Mouse (Mus musculus): Measurements from ENCODE around the gene Ppm1l. TPM values are rescaled to one million over a fixed set of nuclear protein-coding genes. Genes with fewer than 3 reads are reported as not detected.

Ppm1l gene
- total and polyA plus RNA-seq, 3 experiments: not detected

- Histone ChIP-seq H3K27me3 (ENCODE audit: control insufficient read depth in 1 of 2, insufficient read depth in 2 of 2, low read length in 2 of 2) (no peaks in the 10 kb centered on the region), H3K9me3 (replicated peaks; ENCODE audit: insufficient read depth, low read length) (no peaks in the 10 kb centered on the region), H3K79me2 (ENCODE audit: control insufficient read depth, insufficient read depth, low read length, poor library complexity) (no peaks in the 10 kb centered on the region), H3K4me1 (ENCODE audit: control insufficient read depth in 1 of 2, insufficient read depth in 2 of 2, low read length in 2 of 2) (no peaks in the 10 kb centered on the region), H3K36me3 (ENCODE audit: control insufficient read depth in 1 of 2, insufficient read depth in 2 of 2, low read length in 2 of 2) (no peaks in the 10 kb centered on the region), H3K9ac (ENCODE audit: control insufficient read depth, low read depth, low read length, poor library complexity, severe bottlenecking) (no peak overlapping the region), H3K4me3 (ENCODE audit: control insufficient read depth in 1 of 2, insufficient read depth in 1 of 2, low read depth in 2 of 2, low read length in 2 of 2) (no peak overlapping the region), H3K27ac (ENCODE audit: control insufficient read depth, low read depth, low read length) (no peak overlapping the region)
- TF ChIP-seq HCFC1 (IDR thresholded peaks at IDR 0.05; ENCODE audit: low read depth, low read length) (no peak), CHD1 (IDR thresholded peaks at IDR 0.05; ENCODE audit: low read depth, low read length) (no peak), ETS1 (IDR thresholded peaks at IDR 0.05; ENCODE audit: low read depth, low read length) (no peak), BHLHE40 (IDR thresholded peaks at IDR 0.05; ENCODE audit: borderline replicate concordance, low read depth, low read length) (no peak), NRF1 (IDR thresholded peaks at IDR 0.05; ENCODE audit: insufficient read depth, low read depth, low read length, poor library complexity, severe bottlenecking) (no peak), RAD21 (IDR thresholded peaks at IDR 0.05; ENCODE audit: low read depth, low read length) (no peak), EP300 (IDR thresholded peaks at IDR 0.05; ENCODE audit: low read depth in 1 of 2, low read length in 2 of 2) (no peak), ZMIZ1 (IDR thresholded peaks at IDR 0.05; ENCODE audit: low read depth, low read length) (no peak), ZNF384 (IDR thresholded peaks at IDR 0.05; ENCODE audit: low read depth, low read length) (no peak), TBP (IDR thresholded peaks at IDR 0.05; ENCODE audit: low read depth, low read length) (no peak), MYB (IDR thresholded peaks at IDR 0.05; ENCODE audit: low read depth, low read length) (no peak), ZC3H11A (IDR thresholded peaks at IDR 0.05; ENCODE audit: low read depth, low read length) (no peak), USF1 (IDR thresholded peaks at IDR 0.05; ENCODE audit: low read depth, low read length) (no peak), GABPA (IDR thresholded peaks at IDR 0.05; ENCODE audit: low read depth, low read length) (no peak), UBTF (IDR thresholded peaks at IDR 0.05; ENCODE audit: borderline replicate concordance, insufficient read depth, low read depth, low read length) (no peak)
- DNase-seq (ENCODE audit: low read depth, low spot score): no peak
Measured at GRCm38 (mm10) chr3:69454330-69454729, 137.7 kb downstream of the Ppm1l start.

DNA sequence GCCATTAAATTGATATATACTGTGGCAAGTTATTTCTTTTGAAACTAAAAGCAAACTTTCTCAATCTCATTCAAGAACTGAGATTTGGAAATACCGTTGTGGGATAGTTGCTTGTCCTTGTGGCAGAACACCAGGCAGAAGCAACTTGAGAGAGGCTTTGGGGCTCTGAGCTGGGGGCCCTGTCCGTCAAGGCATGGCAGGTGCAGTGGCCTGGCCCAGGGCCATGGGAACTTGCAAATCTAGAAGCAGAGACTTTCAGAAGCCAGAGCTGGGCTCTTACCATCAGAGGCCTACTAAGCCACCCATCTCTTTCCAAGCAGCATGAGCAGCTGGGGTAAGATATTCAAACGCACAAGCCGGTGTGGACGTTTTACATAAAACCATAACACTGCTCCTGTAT is 139.4 kb downstream of the Ppm1l start:
- TF ChIP-seq POLR2AphosphoS5 (IDR thresholded peaks at IDR 0.05; ENCODE audit: borderline replicate concordance, low read depth, low read length): no peak
- no peak for TF ChIP-seq ZMIZ1 (IDR thresholded peaks at IDR 0.05; ENCODE audit: low read depth, low read length)
- no peak for TF ChIP-seq USF1 (IDR thresholded peaks at IDR 0.05; ENCODE audit: low read depth, low read length)
- TF ChIP-seq BHLHE40 (IDR thresholded peaks at IDR 0.05; ENCODE audit: borderline replicate concordance, low read depth, low read length): no peak
- TF ChIP-seq ETS1 (IDR thresholded peaks at IDR 0.05; ENCODE audit: low read depth, low read length): no peak
- no peak for TF ChIP-seq MYB (IDR thresholded peaks at IDR 0.05; ENCODE audit: low read depth, low read length)
- no peak for TF ChIP-seq KAT2A (conservative IDR thresholded peaks at IDR 0.05; ENCODE audit: low read depth, low read length)
- Histone ChIP-seq H3K9ac (ENCODE audit: control insufficient read depth, low read depth, low read length, poor library complexity, severe bottlenecking) (no peak overlapping the region), H3K27ac (ENCODE audit: control insufficient read depth, low read depth, low read length) (no peak overlapping the region), H3K4me3 (ENCODE audit: control insufficient read depth in 1 of 2, insufficient read depth in 1 of 2, low read depth in 2 of 2, low read length in 2 of 2) (no peak overlapping the region), H3K36me3 (ENCODE audit: control insufficient read depth in 1 of 2, insufficient read depth in 2 of 2, low read length in 2 of 2) (no peaks in the 10 kb centered on the region), H3K4me1 (ENCODE audit: control insufficient read depth in 1 of 2, insufficient read depth in 2 of 2, low read length in 2 of 2) (no peaks in the 10 kb centered on the region), H3K9me3 (replicated peaks; ENCODE audit: insufficient read depth, low read length) (no peaks in the 10 kb centered on the region), H3K79me2 (ENCODE audit: control insufficient read depth, insufficient read depth, low read length, poor library complexity) (no peaks in the 10 kb centered on the region), H3K27me3 (ENCODE audit: control insufficient read depth in 1 of 2, insufficient read depth in 2 of 2, low read length in 2 of 2) (no peaks in the 10 kb centered on the region)
- DNase-seq (ENCODE audit: low read depth, low spot score): no peak
